Mouse (Mus musculus): Measurements from ENCODE around the gene Nadk2. TPM values are rescaled to one million over a fixed set of nuclear protein-coding genes. Genes with fewer than 3 reads are reported as not detected.

The Nadk2 gene
- total and polyA plus RNA-seq, 3 experiments, result 130 to 235 (median 222) TPM

- no peak for DNase-seq (ENCODE audit: low spot score)
- TF ChIP-seq TAL1 (conservative IDR thresholded peaks at IDR 0.05; ENCODE audit: low read depth, low read length), result no peak
- no peak for TF ChIP-seq GATA1 (IDR thresholded peaks at IDR 0.05; ENCODE audit: borderline replicate concordance, low read length)
- no peak for TF ChIP-seq GATA2 (IDR thresholded peaks at IDR 0.05; ENCODE audit: borderline replicate concordance, low read depth, low read length)
- no peak for TF ChIP-seq CTCF (IDR thresholded peaks at IDR 0.05; ENCODE audit: low read depth, low read length)
- no peak for TF ChIP-seq POLR2AphosphoS5 (IDR thresholded peaks at IDR 0.05; ENCODE audit: insufficient replicate concordance, low read depth, low read length)
- H3K27me3 ChIP-seq (ENCODE audit: insufficient read depth, low read length), result no peaks in the 10 kb centered on the region
- peak overlapping the region; percentile 67 for H3K4me3 ChIP-seq (ENCODE audit: low read depth, low read length)
- H3K4me1 ChIP-seq (ENCODE audit: insufficient read depth, low read depth, low read length), result peaks cover 60% of the 10 kb centered on the region
- H3K9me3 ChIP-seq (replicated peaks), result no peaks in the 10 kb centered on the region
- no peak for ATAC-seq (ENCODE audit: extremely low read depth, insufficient number of reproducible peaks, low FRiP score, poor library complexity, severe bottlenecking)
- H3K36me3 ChIP-seq (replicated peaks), result peaks cover 29% of the 10 kb centered on the region
Measured at GRCm38 (mm10) chr15:9075608-9076200, 4.6 kb downstream of the Nadk2 start.

- ATAC-seq (ENCODE audit: extremely low read depth, insufficient number of reproducible peaks, low FRiP score, poor library complexity, severe bottlenecking), result peak; percentile 46
- H3K4me3 ChIP-seq (ENCODE audit: low read depth, low read length), result peak overlapping the region; percentile 51; the same call in 1 of the 2 replicates
- no peaks in the 10 kb centered on the region for H3K9me3 ChIP-seq (replicated peaks)
- no peak for DNase-seq (ENCODE audit: low spot score)
- no peaks in the 10 kb centered on the region for H3K27me3 ChIP-seq (ENCODE audit: insufficient read depth, low read length)
- peaks cover 54% of the 10 kb centered on the region for H3K36me3 ChIP-seq (replicated peaks)
- H3K4me1 ChIP-seq (ENCODE audit: insufficient read depth, low read depth, low read length), result peaks cover 82% of the 10 kb centered on the region
- peak; percentile 17; the same call in 1 of the 2 replicates for TF ChIP-seq TAL1 (conservative IDR thresholded peaks at IDR 0.05; ENCODE audit: low read depth, low read length)
- no peak for TF ChIP-seq GATA2 (IDR thresholded peaks at IDR 0.05; ENCODE audit: borderline replicate concordance, low read depth, low read length)
Measured at GRCm38 (mm10) chr15:9078481-9079300, 7.6 kb downstream of the Nadk2 start.

GRCm38 (mm10) chr15:9079626-9080025, 8.6 kb downstream of the Nadk2 start:
- Histone ChIP-seq H3K9me3 (replicated peaks) (no peaks in the 10 kb centered on the region), H3K36me3 (replicated peaks) (peaks cover 63% of the 10 kb centered on the region), H3K4me1 (ENCODE audit: insufficient read depth, low read depth, low read length) (peaks cover 78% of the 10 kb centered on the region), H3K4me3 (ENCODE audit: low read depth, low read length) (peak overlapping the region; percentile 51; the same call in 1 of the 2 replicates), H3K27me3 (ENCODE audit: insufficient read depth, low read length) (no peaks in the 10 kb centered on the region)
- DNase-seq (ENCODE audit: low spot score) (no peak), ATAC-seq (ENCODE audit: extremely low read depth, insufficient number of reproducible peaks, low FRiP score, poor library complexity, severe bottlenecking) (no peak)
- TF ChIP-seq TAL1 (conservative IDR thresholded peaks at IDR 0.05; ENCODE audit: low read depth, low read length), result no peak
- TF ChIP-seq POLR2AphosphoS5 (IDR thresholded peaks at IDR 0.05; ENCODE audit: insufficient replicate concordance, low read depth, low read length), result no peak
- no peak for TF ChIP-seq GATA1 (IDR thresholded peaks at IDR 0.05; ENCODE audit: borderline replicate concordance, low read length)
- no peak for TF ChIP-seq GATA2 (IDR thresholded peaks at IDR 0.05; ENCODE audit: borderline replicate concordance, low read depth, low read length)
- TF ChIP-seq CTCF (IDR thresholded peaks at IDR 0.05; ENCODE audit: low read depth, low read length), result no peak

DNA sequence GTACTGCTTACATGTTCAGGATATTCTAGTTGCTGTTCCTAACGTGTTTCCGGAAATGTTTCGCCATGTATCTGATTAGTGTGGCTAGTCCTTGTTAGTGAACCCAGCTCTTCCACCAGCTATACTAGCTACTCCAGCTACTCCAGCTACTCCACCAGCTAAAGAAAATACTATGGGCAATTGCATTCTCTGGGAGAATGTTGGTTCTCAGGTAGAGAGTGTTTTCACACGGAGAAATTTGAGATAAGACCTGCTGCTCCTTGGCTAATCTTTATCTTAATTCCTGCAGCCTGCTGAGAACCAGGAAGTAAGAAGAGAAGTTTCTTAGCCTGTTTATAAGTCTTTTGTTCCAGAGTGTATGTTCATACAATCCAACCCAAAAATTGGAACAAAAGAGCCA, 9.1 kb downstream of the Nadk2 start:
- DNase-seq (ENCODE audit: low spot score), result no peak
- Histone ChIP-seq H3K9me3 (replicated peaks) (no peaks in the 10 kb centered on the region), H3K27me3 (ENCODE audit: insufficient read depth, low read length) (no peaks in the 10 kb centered on the region), H3K36me3 (replicated peaks) (peaks cover 67% of the 10 kb centered on the region), H3K4me3 (ENCODE audit: low read depth, low read length) (peak overlapping the region; percentile 42; the same call in 1 of the 2 replicates), H3K4me1 (ENCODE audit: insufficient read depth, low read depth, low read length) (peaks cover 79% of the 10 kb centered on the region)
- ATAC-seq (ENCODE audit: extremely low read depth, insufficient number of reproducible peaks, low FRiP score, poor library complexity, severe bottlenecking), result peak; percentile 47
- TF ChIP-seq GATA1 (IDR thresholded peaks at IDR 0.05; ENCODE audit: borderline replicate concordance, low read length), result no peak
- peak; percentile 57 for TF ChIP-seq TAL1 (conservative IDR thresholded peaks at IDR 0.05; ENCODE audit: low read depth, low read length)

- peak overlapping the region; percentile 44; the same call in 1 of the 2 replicates for H3K4me3 ChIP-seq (ENCODE audit: low read depth, low read length)
- DNase-seq (ENCODE audit: low spot score), result no peak
Measured at GRCm38 (mm10) chr15:9081294-9081693, 10.2 kb downstream of the Nadk2 start.

GRCm38 (mm10) chr15:9082753-9083152, 11.7 kb downstream of the Nadk2 start:
- DNase-seq (ENCODE audit: low spot score) (no peak), ATAC-seq (ENCODE audit: extremely low read depth, insufficient number of reproducible peaks, low FRiP score, poor library complexity, severe bottlenecking) (no peak)
- TF ChIP-seq CTCF (IDR thresholded peaks at IDR 0.05; ENCODE audit: low read depth, low read length) (no peak), TAL1 (conservative IDR thresholded peaks at IDR 0.05; ENCODE audit: low read depth, low read length) (no peak), POLR2AphosphoS5 (IDR thresholded peaks at IDR 0.05; ENCODE audit: insufficient replicate concordance, low read depth, low read length) (no peak), GATA2 (IDR thresholded peaks at IDR 0.05; ENCODE audit: borderline replicate concordance, low read depth, low read length) (no peak), GATA1 (IDR thresholded peaks at IDR 0.05; ENCODE audit: borderline replicate concordance, low read length) (no peak)
- no peak overlapping the region for H3K4me3 ChIP-seq (ENCODE audit: low read depth, low read length)
- H3K27me3 ChIP-seq (ENCODE audit: insufficient read depth, low read length), result no peaks in the 10 kb centered on the region
- H3K36me3 ChIP-seq (replicated peaks), result peaks cover 72% of the 10 kb centered on the region
- H3K4me1 ChIP-seq (ENCODE audit: insufficient read depth, low read depth, low read length), result peaks cover 78% of the 10 kb centered on the region
- no peaks in the 10 kb centered on the region for H3K9me3 ChIP-seq (replicated peaks)

More at GRCm38 (mm10) chr15:9081294-9081693, 10.2 kb downstream of the Nadk2 start:
- peaks cover 69% of the 10 kb centered on the region for H3K36me3 ChIP-seq (replicated peaks)
- TF ChIP-seq GATA1 (IDR thresholded peaks at IDR 0.05; ENCODE audit: borderline replicate concordance, low read length), result no peak
- no peak for TF ChIP-seq TAL1 (conservative IDR thresholded peaks at IDR 0.05; ENCODE audit: low read depth, low read length)
- TF ChIP-seq CTCF (IDR thresholded peaks at IDR 0.05; ENCODE audit: low read depth, low read length), result no peak
- no peak for TF ChIP-seq POLR2AphosphoS5 (IDR thresholded peaks at IDR 0.05; ENCODE audit: insufficient replicate concordance, low read depth, low read length)
- no peak for TF ChIP-seq GATA2 (IDR thresholded peaks at IDR 0.05; ENCODE audit: borderline replicate concordance, low read depth, low read length)
- H3K27me3 ChIP-seq (ENCODE audit: insufficient read depth, low read length), result no peaks in the 10 kb centered on the region
- peaks cover 79% of the 10 kb centered on the region for H3K4me1 ChIP-seq (ENCODE audit: insufficient read depth, low read depth, low read length)
- ATAC-seq (ENCODE audit: extremely low read depth, insufficient number of reproducible peaks, low FRiP score, poor library complexity, severe bottlenecking), result no peak
- H3K9me3 ChIP-seq (replicated peaks), result no peaks in the 10 kb centered on the region
